Mouse (Mus musculus) cortical plate, adult 2 months (tissue): ENCODE data around the gene Hsdl2.

Experiments used
- CTCF ChIP-seq: fragments of 200-500 bp; IDR thresholded peaks from 2 replicates; pipeline ENCODE4 v1.5.1; 2011; ENCODE audit warnings: mild to moderate bottlenecking, control low read depth, low read length; ENCODE audit not compliant: insufficient read depth; ENCODE audit errors: extremely low read depth
- POLR2A ChIP-seq: fragments of 200-500 bp; IDR thresholded peaks from 2 replicates; pipeline ENCODE4 v1.6.1; 2011; ENCODE audit warnings: mild to moderate bottlenecking, low read length, control low read depth; ENCODE audit not compliant: insufficient read depth; ENCODE audit errors: extremely low read depth

DNA sequence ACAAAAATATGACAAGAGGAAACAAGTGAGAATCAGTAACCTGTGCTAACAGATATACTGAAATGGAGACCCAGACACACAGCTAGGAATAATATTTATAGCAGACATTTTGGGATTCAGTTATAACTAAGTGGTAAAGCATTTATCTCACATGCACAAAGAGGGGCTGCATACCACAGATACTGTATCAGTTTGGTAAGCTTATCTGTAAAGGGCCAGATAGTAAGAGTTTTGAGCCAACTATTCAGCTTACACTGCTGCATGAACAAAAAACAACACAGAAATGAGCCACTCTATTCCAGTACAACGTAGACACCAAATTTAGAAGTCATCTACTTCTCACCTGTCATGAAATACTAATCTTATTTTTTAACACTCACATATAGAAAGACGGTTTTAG lies 48.1 kb upstream of the Hsdl2 start:
- TF ChIP-seq POLR2A (no peak), CTCF (no peak)
